Mouse (Mus musculus) kidney, postnatal 36 days (tissue): ENCODE data around the gene Zkscan16.

Experiments
- DNase-seq, 2 experiments: peaks; one replicate each; pipeline ENCODE4 v3.0.0; 2021 to 2022; ENCODE audit warnings: mixed read lengths in 2 of 2

Zkscan16 gene

DNA sequence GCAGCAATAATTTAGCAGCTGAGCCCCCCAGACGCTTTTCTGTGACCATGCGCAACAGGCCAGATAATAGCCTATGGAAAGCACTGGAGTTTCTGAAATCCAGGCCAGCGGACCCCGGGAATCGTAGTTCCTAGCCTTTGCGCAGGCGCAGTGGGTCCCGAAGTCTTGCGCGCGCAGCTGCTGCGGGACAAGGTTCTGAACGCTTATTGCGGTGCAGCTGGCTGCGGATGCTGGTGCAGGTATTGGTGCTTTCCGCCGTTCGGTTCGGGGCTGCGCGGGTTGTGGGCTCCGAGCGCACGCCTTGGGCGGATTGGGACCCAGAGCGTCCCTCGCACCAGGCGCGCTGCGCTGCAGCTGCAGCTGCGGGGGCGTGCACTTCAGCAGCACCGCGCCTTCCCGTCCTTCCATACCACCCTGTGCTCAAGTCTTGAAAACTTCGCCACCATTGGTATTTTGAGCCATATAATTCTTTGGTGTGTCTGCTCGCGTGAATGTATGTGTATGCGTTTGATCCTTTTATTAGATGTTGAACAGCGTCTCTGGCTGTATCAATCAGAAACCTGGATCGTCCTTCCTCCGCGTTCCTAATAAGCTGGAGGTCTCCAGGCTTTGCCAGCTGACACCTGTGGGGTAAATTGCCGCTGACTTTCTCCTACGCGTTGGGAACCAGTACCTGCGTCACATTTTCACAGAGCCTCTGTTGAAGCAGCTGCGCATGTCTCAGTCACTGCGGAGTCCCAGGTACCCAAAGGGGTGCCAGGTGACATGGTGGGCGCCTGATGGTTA, at the start of gene Zkscan16:
Zkscan16 (plus strand) TSS at position 209 of the 786 bp plus-strand sequence.
- peak; percentile 58 to 83 for DNase-seq

GRCm38 (mm10) chr4:58894399-58894798, 49.0 kb upstream of the Zkscan16 start:
- DNase-seq, result no peak

GRCm38 (mm10) chr4:58897436-58897835, 46.0 kb upstream of the Zkscan16 start:
- peak; percentile 10 to 16 for DNase-seq

GRCm38 (mm10) chr4:58898318-58898717, 45.1 kb upstream of the Zkscan16 start:
- DNase-seq, result peak; percentile 8 to 9

DNA sequence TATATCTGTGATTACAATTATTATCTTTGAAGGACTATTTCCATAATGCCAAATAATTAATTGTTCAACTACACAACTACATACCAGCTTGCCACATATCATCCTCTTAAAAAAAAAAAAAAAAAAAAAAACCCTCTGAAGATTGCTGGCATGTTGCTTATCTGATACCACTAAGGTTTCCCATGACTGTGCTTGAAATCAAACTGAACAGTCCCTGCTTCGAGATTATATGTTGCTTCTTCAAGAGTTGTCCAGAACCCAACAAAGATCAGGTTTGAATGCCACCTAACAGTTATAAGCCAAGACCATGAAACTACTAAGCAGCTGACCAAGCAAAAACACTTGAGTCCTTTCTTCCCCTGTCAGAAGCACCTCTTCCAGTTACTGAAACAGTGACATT, 36.0 kb upstream of the Zkscan16 start:
- DNase-seq, result no peak

- DNase-seq, result no peak
These were observed 33.0 kb upstream of the Zkscan16 start for GRCm38 (mm10) chr4:58910175-58911068.

- peak; percentile 35 to 71 for DNase-seq
These were observed 32.2 kb upstream of the Zkscan16 start for GRCm38 (mm10) chr4:58911069-58911830.

GRCm38 (mm10) chr4:58911831-58912628, 31.4 kb upstream of the Zkscan16 start:
- peak; percentile 51 to 75 for DNase-seq

DNA sequence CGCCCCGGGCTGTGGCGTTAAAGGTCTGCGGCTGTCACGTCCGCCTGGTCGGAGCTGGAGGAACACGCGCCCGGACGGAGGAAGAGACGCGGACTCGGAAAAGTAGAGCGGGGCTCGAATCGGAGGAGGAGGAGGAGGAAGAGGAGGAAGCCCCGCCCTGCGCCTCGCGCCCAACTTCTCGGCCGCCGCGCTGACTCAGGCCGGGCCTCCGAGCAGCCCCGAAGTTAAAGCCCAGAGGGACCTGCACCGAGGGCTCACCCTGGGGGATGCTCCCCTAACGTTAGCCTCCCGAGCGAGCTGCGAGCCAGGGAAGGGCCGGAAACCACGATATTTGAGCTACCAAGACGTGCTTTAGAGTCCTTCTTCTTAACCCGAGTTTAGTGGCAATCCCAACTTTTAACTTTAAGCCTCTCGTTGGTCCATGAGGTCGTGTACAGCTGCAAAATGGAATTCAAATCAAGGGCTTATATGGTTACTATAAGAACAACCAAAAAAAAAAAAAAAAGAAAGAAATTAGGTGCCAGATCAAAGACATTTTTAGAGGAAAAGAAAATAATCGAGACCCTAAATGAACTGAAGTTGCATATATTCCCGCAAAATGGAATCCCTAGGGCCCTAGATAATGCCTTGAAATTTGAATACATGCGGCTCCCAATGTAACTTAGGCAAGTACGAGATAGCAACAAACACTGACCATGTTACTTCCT, 30.6 kb upstream of the Zkscan16 start, which contains the start of gene Ecpas:
Ecpas (minus strand) TSS at position 121 of the 707 bp plus-strand sequence.
- DNase-seq, result peak; percentile 83 to 90

- DNase-seq, result no peak
These were observed 29.9 kb upstream of the Zkscan16 start for GRCm38 (mm10) chr4:58913336-58914026.

DNA sequence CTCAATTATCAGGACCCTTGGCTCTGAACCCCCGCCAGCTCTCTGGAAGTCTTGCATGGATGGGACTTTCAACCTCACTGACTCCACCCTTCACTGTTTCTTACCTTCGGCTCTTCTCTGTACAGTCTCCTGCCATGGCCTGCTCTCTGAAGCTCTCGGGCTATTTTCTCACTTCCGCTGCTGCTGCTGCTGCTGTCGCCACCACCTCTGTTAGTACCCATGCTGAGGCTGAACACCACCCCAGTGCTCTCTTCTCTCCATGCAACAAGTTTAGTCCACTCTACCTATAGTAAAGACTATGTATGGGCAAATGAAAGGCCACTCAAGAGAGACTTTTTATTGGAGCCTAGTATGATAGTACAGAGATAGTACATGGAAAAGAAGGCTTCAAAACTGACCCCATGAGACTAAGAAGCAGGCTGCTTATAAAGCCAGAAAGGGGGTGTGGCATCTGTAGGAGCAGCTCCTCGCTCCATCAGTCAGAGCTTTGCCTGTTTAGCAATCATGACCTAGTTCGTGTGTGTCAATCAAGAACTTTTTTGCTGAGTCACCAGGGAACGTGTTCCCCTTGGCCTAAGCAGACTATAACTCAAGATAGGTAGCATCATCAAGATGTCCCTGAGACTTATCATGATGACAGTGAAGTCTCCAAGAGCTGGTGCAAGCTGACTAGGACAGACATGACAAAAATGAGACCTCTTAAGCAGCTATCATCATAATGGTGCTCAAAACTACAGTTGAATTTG, 28.2 kb upstream of the Zkscan16 start:
- DNase-seq, result no peak

DNA sequence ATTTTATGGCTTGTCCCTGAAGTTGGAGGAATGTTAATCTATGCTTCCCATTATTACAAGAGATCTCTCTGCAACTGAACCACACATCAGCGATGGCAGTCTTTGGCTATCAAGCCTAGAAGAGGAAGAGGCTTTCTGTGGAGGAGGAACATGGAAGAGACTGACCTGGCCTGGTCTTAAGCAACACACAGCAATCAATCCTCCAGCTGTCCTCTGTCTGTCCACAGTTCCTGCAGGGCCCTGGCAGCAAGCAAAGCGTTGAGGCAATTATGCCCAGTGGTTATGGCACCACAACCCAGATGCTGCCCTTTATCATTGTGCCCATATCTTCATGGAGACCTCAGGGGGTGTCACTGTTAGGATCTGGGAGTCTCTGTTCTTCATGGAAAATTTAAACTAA, 19.5 kb upstream of the Zkscan16 start:
- DNase-seq, result no peak

GRCm38 (mm10) chr4:58925664-58926063, 17.8 kb upstream of the Zkscan16 start:
- DNase-seq, result no peak

GRCm38 (mm10) chr4:58926120-58926519, 17.3 kb upstream of the Zkscan16 start:
- no peak for DNase-seq

DNA sequence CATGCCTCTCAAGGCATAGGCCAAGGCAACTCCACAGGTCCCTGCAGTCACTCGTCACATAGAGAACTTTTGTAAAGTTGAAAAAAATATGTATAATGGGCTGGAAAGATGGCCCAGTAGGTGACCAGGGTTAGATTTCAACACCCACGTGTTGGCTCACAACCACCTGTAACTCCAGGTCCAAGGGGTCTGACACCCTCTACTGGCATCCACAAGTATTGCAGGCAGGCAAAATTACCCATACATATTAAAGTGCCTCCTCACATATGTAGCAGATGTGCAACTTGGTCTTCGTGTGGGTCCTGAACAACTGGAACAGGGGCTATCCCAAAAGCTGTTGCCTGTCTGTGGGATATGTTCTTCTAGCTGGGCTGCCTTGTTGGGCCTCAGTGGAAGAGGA, 15.8 kb upstream of the Zkscan16 start:
- DNase-seq, result no peak

DNA sequence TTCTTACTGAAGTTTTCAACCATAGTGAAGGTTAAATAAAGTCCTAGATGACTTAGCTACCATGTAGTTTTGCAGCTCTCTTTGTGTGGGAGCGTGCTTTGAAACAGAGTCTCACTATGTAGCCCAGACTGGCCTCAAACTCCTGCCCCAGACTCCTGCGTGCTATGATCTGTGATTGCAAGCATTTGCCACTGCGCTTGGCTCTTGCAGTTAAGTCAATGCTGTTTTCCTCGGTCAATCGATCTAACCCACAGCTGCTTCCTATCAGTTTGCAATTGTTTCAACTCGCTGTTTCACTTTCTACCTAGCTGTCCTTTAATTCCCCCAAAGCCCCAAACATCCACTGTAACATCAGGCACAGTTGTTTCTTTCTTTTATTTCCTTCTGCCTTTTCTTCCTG, 10.9 kb upstream of the Zkscan16 start:
- DNase-seq, result no peak

GRCm38 (mm10) chr4:58934308-58934707, 9.1 kb upstream of the Zkscan16 start:
- DNase-seq, result no peak

DNA sequence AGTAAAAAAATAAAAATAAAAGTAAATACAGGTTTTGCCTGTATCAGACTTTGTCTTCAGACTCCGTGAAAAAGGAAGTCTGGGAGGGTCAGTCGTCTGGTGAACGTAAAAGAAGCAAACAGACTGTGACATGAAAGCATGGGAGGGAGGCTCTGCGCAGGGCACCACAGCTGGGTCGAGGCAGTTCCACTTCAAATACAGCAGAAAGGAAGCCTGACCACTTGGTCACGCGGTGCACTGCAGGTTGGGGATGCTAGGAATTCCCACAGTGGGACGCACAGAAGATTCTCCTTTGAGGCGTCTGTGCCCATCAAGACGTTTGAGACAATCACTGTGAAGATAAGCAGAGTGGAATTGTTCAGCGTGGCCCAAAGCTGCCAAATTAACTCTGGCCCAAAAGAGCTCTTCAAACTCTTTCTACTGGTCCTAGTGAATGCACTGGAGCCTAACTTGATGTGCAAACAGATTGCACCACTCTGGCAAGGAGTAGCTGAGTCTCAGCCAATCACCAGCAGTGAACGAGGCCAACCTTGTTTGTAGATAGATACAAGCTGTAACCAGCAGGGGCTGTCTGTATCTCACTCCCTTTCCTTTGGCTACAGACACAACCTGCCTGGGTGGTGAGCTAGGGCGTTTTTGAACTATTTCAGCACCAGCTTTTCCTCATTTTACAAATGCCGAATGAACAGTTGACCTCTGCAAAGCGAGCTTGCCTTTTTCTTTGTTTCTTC, 8.5 kb upstream of the Zkscan16 start:
- peak; percentile 22 to 33 for DNase-seq

DNA sequence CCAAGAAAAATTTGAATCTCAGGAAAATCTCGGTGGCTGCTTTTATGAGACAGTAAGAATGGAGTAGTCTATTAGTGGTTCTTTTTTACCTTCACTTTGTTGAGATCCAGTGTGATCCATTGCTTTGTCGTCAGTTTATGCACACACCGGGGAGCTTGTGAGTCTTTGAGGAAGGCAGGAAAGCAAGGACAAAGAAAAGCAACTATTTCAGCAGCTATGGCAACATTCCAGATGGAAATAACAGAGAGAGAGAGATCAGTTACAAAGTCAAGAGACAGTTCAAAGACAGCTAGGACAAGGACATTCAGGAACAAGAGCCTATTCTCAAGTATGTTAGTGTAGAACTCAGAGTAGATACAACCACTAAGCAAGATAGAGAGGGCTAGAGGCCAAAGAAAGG, 7.6 kb upstream of the Zkscan16 start:
- DNase-seq, result no peak
